Mouse (Mus musculus) cerebellum, adult 18-20 months (tissue): ENCODE results near the gene 2310061N02Rik.
"Not testable (repeated sequence)": the region's sequence is repeated elsewhere in the genome, so short reads cannot be mapped to it uniquely, and the experiment has no call there.

Experiments used
- DNase-seq, 2 experiments: peaks; one replicate each; pipeline ENCODE4 v3.0.0; 2021

Gene 2310061N02Rik

DNA sequence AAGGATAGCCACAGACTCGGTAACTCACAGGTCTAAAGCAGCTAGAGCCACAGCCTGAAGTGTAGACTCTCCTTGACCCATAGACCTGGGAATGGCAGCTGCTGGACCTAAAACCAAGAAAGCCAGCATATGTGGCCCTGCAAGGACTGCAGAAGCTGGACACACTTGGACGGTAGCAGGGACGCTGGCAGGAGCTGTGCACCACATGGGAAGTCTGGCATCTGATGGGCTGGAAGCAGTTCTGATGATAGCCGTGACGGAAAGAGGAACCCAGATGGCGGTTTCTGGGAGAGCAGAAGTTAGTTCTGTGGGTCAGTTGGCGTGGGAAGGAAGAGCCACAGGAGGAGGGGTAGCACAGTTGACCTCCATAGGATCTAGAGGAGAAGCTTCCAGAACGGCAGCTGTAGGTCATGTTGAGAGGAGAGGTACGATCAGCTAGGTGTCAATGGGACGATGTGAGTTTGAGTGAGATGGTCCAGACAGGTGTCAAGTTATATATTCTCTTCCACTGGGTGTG lies at the start of gene 2310061N02Rik:
Gene 2310061N02Rik (minus strand): TSS at position 467 of the 517 bp plus-strand sequence.
- peak; percentile 3 to 7 for DNase-seq

DNA sequence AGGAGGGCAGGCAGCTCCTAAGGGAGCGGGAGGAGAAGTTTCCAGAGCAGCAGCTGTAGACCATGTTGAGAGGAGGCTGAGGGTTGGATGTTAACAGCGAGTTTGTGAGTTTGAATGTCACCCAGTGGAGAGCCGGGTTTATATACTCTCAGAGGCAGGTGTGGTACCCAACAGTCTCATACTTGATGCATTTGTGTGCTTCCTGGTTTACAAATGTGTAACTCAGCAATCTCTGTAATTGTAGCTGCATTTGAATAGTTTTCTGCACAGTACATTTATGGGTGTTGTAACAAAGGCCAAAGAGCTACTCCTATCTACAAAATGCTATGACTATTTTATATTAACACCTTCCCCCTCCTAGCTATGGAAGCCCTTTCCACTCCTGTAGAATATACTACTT lies 43.8 kb upstream of the 2310061N02Rik start, which contains the start of gene Krtap13:
Gene Krtap13 (minus strand): TSS at position 101 of the 400 bp plus-strand sequence.
- DNase-seq = not testable (repeated sequence)

DNA sequence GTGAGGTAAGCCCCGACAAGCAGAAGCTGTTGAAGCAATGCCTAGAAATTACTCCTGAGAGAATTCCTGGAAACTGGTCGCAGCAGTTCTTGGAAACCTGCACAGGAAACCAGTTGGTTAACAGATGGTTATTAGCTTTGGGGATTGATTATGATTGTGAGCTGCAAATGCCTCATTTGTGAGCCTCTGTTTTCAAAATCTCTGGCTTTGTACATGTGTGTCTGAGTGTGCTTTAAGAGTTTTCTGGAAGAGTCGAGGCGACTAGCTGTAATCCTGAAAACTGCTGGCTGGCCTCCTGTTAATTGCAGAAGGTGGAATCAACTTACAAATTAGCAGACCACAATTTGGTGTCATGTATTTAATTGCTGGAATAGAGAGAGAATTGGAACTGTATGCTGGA lies 40.2 kb upstream of the 2310061N02Rik start:
- DNase-seq = no peak

DNA sequence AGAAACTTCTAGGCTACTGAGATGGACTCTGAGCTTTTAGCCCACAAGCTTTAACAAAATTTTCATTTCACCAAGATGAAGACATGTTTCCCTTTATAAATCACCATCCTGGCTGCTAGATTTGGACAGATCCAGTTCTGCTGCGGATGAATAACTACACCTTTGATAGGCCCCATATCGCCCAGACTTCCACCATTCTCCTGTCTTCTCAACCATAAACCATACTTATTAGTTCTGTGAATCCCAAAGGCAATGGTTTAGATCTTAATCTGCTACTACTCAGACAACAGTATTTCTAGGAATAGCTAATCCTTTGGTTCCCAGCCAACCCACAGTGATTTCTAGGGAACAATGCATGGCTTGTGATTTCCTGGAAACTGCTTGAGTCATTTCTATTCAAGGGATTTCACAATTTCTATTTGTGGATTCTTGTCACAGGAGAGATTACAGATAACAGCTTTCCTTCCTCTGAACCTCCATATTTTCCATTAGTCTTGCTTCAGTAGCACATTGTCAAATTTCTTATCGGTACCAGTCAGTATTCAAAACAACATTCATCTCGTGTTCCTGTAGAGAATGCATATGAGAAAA lies 37.1 kb upstream of the 2310061N02Rik start:
- DNase-seq = no peak

DNA sequence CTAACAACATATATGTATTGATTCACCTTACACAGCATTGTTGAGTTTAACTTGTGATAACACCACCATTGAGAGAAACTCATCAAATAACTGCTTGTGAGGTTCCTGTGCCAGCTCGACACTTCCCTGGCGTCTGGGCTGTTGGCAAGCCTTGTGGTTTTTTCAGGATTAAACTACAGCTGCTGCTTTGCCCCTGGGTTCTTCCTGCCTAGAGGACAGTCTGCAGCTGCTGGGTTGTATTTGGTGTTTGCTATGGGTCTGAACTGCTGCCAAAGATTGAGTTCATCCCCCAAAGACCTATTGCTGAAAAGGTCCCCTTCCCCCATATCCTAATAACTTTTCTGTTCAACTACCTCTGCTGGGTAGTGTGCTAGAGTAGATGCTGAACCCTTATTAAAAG lies 27.6 kb upstream of the 2310061N02Rik start:
- no peak for DNase-seq

DNA sequence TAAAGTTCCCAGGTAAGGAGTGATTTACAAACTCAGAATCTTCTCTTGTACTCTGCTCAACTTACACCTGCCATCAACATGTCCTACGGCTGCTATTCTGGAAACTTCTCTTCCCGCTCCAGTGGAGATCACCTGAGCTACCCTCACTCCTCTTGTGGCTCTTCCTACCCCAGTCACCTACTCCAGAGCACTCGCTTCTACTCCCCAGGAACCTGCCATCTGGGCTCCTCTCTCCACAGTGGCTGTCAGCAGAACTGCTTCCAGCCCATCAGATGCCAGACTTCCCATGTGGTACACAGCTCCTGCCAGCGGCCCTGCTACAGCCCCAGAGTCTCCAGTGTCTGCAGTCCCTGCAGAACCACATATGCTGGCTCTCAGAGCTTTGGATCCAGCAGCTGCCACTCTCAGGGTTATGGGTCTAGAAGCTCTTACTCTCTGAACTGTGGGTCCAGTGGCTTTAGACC lies 21.1 kb upstream of the 2310061N02Rik start, which contains the start of gene Krtap13-1:
Gene Krtap13-1 (plus strand): TSS at position 51 of the 464 bp plus-strand sequence.
- peak; percentile 8 to 9 for DNase-seq

DNA sequence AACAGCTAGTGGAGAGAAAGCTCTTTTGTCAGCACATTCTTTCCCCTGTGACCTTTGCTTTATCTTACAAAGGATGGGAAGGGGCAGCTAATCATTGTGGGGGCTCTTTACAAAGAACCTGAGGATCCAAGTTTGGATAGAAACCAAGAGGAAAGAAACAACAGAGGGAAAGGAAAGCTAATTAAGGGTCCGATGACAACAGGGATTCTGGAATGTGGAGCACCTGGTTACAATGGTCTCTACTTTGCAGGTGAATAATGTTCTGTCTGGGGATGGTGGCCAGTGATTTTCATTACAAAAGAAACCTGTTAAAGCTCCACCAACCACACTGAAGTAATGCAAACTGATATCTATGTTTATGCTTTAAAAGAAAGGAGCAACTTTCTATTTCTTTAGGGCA lies 12.3 kb upstream of the 2310061N02Rik start:
- DNase-seq = no peak

DNA sequence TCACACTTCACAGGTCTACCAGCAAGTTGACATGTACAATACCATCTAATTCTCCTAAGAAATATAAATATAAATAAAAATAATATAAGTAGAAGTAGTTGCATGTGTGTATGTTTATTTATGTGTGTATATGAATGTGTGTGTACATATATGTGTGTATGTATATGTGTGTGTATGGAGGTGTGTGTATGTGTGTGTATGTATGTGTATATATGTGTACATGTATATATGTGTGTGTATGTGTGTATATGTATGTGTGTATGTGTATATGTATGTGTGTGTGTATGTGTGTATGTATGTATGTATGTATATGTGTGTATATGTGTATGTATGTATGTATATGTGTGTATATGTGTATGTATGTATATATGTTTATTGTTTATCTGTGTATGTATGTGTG lies 8.8 kb upstream of the 2310061N02Rik start:
- DNase-seq = no peak

DNA sequence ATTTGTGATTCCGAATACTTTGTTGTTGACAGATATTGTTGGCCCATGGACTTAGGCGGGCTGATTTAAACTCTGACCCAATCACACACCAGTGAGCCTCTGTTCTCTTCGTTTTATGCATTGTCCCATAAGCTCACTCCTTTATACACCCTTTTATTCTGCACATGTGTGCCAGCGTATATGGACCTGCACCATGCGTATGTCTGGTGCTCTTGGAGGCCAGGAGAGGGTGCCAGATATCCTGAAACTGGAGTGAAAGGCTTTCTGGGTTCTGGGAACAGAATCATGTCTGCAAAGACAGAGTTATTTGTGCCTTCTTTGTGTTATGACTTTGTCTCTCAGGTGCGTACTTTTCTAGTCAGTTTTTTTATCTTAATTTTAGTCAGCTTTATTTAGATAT lies 3.5 kb upstream of the 2310061N02Rik start:
- DNase-seq = no peak

DNA sequence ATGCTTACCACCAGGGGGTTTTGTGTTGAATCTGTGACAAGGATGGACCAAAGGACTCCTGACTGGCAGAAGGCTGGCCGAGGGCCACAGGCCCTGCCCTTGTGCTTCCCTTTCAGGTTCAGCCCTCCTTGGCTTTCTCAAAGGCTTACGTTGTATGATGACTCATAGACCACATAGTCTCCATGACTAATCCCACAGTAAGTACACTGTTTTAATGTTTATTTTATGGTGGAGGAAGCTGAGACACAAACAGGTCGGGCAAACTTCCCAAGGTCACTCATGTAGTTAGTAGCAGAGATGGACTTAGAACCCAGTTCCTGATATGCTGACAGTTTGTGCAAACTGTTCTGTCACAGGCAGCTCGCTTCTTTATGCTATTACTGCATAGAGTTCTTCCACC lies 3.0 kb upstream of the 2310061N02Rik start:
- DNase-seq = no peak

DNA sequence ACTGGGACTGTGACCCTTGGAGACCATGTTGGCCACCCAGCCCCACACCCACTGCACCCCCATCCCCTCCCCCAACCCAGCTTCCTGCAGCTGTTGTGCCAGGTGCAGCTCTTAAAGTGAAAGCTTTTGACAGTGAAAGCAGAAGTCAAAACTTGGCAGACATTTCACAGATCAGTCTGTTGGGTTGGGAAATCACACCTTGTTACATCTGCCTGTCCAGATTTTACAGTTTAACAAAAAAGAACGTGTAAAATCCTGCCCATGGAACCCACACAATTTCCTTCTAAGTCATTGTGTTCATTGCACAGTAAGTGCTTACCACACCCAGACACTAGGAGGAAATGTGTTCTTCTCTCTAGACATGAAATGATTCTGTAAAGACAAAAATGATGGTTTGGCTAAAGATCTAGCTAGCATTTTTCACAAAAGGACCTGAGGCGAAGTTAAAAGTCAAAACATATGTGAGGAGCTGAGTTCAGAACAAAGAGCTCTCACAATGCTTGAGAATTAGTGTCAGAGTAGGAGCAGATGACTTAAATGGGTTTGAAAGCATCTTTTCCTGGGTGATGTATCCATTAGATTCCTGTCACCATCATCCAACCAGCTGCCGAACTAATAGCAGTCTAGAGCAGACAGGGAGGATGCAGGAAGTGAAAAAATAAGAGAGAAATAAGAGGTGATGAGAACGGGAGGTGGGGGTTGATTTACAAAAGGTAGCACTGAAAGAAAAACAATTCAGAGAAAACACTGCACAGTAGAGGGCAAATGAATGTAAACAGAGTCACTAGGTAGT lies 6.5 kb downstream of the 2310061N02Rik start:
- no peak for DNase-seq

DNA sequence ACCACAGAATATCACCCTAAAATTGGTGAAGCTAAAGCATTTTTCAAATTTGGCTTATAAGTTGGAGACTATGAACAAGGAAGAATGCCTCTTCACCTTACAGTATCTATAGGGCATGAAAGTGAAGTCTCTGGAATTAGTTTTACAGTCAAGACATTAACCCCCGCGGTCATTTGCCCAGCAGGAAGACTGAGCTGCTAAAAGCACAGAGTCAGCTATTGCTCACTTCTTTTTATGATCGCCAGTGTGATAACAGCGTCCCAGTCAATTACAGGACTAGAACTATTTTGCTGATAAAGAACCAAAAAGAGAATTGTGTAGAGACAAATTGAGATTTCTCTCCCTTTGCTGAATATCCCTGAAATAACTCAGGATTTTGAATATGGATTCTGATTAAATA lies 11.5 kb downstream of the 2310061N02Rik start:
- DNase-seq = no peak

DNA sequence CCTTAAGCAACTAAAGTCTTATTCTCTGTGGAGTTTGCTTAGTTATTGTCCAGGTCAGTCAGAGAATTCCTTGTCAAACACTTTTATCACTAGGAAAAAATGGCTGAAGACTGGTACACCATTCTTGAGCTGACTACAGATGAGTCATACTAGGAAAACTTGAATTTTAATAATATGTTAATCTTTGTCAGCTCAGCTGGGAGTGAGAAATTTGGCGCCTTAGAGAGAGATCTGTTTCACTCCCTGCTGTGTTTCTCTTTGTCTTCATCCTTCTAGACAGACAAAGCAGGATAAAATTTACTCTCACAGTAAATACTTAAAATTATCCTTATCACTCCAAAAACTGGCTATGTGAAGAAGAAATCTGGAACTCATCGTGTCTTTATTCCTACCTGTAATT lies 26.5 kb downstream of the 2310061N02Rik start:
- DNase-seq = no peak

DNA sequence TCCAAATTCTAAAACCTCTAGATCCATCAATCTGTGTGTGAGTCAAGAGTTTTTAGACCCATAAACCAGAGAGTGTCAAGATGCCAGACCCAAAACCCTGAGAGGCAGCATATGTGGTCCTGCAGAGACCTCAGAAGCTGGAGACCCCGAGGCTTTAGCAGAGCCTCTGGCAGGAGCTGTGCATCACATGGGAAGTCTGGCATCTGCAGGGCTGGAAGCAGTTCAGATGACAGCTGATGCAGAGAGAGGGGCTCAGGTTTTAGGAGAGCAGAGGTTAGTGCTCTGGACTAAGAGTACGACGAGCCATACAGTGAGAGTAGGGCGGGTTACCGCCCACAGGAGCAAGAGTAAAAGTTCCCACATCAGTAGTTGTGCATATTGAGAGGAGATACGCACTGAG lies 28.7 kb downstream of the 2310061N02Rik start:
- no peak for DNase-seq

DNA sequence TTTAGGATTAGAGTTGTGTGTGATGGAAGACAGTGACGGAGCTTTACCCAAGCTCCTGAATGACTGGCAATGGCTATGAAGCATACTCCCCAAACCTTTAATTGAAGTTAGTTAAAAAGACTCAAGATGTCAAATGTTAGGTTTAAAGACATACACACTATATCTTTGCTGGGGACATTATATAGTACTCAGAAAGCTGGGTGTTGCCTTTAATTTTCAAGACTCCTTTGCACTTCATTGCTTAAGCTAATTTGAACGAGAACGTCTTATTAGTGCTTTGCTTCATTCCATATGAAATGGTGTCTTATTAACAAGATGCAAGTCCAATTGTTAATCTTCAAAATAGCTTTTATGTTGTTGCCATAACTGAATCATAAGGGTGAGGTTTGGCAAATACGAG lies 36.2 kb downstream of the 2310061N02Rik start, which contains the start of gene Krtap27-1:
Gene Krtap27-1 (minus strand): TSS at position 101 of the 400 bp plus-strand sequence.
- no peak for DNase-seq

DNA sequence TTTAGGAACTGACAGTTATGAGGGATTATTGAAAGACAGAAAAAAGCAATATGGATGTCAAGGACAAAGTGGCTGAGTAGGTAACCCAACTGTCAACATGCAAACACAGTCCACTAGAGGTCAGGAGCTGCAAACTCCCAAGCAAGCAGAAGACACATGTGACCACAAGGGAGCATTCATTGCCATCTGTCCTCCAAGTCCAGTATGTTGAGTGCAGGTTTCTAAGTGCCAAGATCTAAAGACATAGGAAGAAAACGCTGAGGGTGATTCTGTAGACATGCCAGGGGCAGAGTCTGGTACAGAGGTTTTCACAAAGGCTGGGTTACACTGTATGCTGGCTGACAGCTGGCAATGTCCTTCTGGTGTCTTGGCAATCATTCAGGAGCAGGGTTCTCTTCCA lies 50.3 kb downstream of the 2310061N02Rik start:
- no peak for DNase-seq
